In the genomic region with DNA sequence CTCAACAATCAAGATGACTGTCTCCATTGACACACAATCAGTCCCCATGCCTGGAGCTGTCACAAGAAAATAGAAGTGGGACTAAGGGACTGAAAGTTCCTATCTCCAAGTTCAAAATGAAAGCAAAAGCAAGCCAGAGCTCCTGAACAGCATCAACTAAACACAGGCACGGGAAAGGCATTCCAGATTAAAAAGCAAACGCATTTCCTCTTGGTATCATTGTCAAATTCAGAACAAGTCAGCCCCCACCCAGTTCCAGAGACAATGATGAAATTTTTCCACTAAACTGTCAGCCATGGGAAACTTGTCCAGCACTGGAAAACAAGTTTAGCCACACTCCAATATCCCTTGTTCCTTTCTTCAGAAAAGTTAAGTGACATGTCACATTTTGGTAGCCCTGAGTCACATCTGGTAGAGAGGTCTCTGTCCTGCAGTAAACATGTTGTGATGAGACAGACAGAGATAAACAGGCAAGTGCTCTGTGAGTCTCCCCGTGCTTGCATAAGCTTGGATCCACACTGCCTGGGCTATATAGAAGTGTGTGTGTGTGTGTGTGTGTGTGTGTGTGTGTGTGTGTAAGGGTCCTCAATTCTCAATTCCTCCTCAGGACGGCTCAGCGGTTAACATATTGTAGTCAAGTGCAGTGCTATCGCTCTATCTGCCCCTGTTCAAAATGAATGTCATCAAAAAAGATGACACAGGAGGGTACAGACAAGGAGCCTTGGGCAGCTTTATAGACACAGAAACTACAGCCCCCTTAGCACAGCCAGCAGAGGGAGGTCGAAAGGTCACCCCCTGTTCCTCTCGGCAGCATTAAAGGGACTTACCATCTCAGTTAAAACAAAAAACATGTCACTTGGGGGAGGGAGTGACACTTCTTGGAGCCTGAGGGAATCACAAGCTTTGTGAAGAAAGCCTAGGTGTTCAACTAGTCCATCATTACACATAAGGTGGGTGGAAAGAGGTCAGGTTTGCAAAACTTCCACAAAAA, we compare ENCODE assay signal across 8 mouse cellular contexts. TPM values are rescaled to one million over a fixed set of nuclear protein-coding genes. Genes with fewer than 3 reads are reported as not detected.
DNase-seq lines count a peak whose midpoint lies in the region; ATAC-seq and TF ChIP-seq lines count a peak whose summit lies in the region.

No protein-coding gene starts in this region.

- WGBS in heart, embryonic 11.5 days (ENCODE audit: insufficient replicate concordance) = 42% methylated on average over 8 of the region's 8 CpGs
- WGBS in liver, embryonic 12.5 days (ENCODE audit: insufficient replicate concordance) = 41% methylated on average over 8 of the region's 8 CpGs
- WGBS in small intestine, adult 2 months = 52% methylated on average over 8 of the region's 8 CpGs

- H3K4me1 ChIP-seq in heart, embryonic 11.5 days (ENCODE audit: control insufficient read depth, insufficient read depth, low read length) = peaks cover 49% of the 10 kb centered on the region
- peaks cover 77% of the 10 kb centered on the region for H3K4me1 ChIP-seq in liver, embryonic 12.5 days
- peaks cover under 1% of the 10 kb centered on the region for H3K4me1 ChIP-seq in small intestine, adult 2 months (ENCODE audit: control insufficient read depth, insufficient read depth, insufficient read length, low read length)

- peak; percentile 32; the same call in 1 of the 2 replicates for ATAC-seq in heart, embryonic 11.5 days (replicated peaks; ENCODE audit: insufficient number of reproducible peaks, low FRiP score, low TSS enrichment)
- ATAC-seq in liver, embryonic 12.5 days = peak; percentile 60

- H3K27me3 ChIP-seq in heart, embryonic 11.5 days (ENCODE audit: control insufficient read depth, insufficient read depth, low read length) = no peaks in the 10 kb centered on the region
- peaks cover 18% of the 10 kb centered on the region for H3K27me3 ChIP-seq in liver, embryonic 12.5 days (replicated peaks)
- H3K27me3 ChIP-seq in small intestine, adult 2 months (ENCODE audit: control insufficient read depth, insufficient read depth, low read length) = peaks cover 22% of the 10 kb centered on the region

- no peaks in the 10 kb centered on the region for H3K36me3 ChIP-seq in heart, embryonic 11.5 days (ENCODE audit: control insufficient read depth, insufficient read depth, low read length)
- H3K36me3 ChIP-seq in liver, embryonic 12.5 days = peaks cover 18% of the 10 kb centered on the region
- no peaks in the 10 kb centered on the region for H3K36me3 ChIP-seq in small intestine, adult 2 months (ENCODE audit: control insufficient read depth, insufficient read depth, low read length)

- H3K9ac ChIP-seq in heart, embryonic 11.5 days (ENCODE audit: low read depth, low read length) = peak overlapping the region; percentile 66
- H3K9ac ChIP-seq in liver, embryonic 12.5 days = peak overlapping the region; percentile 85

- H3K9me3 ChIP-seq in heart, embryonic 11.5 days (replicated peaks; ENCODE audit: control insufficient read depth, low read length) = no peaks in the 10 kb centered on the region
- no peaks in the 10 kb centered on the region for H3K9me3 ChIP-seq in liver, embryonic 12.5 days (replicated peaks)

- H3K27ac ChIP-seq in heart, embryonic 11.5 days (ENCODE audit: low read depth, low read length) = peak overlapping the region; percentile 85
- H3K27ac ChIP-seq in liver, embryonic 12.5 days = peak overlapping the region; percentile 92
- H3K27ac ChIP-seq in small intestine, adult 2 months (ENCODE audit: insufficient read depth, low read depth, low read length) = peak overlapping the region; percentile 73

- H3K4me3 ChIP-seq in heart, embryonic 11.5 days (ENCODE audit: low read depth, low read length) = peak overlapping the region; percentile 72
- H3K4me3 ChIP-seq in liver, embryonic 12.5 days = peak overlapping the region; percentile 75
- H3K4me3 ChIP-seq in small intestine, adult 2 months (ENCODE audit: low read depth, low read length) = no peak overlapping the region

- peak overlapping the region; percentile 73 for H3K4me2 ChIP-seq in heart, embryonic 11.5 days
- H3K4me2 ChIP-seq in liver, embryonic 12.5 days = peak overlapping the region; percentile 96

- DNase-seq in embryo, embryonic 10 days (ENCODE audit: low spot score) = peak; percentile 43
- DNase-seq in embryo, embryonic 9.5 days (ENCODE audit: extremely low spot score) = no peak
- DNase-seq in brain, adult 2 months (ENCODE audit: low read depth, low spot score) = peak; percentile 37
- no peak for DNase-seq in gastrocnemius, postnatal 10 days
- DNase-seq in right cerebral cortex, postnatal 25 days = no peak

- TF ChIP-seq POLR2A in small intestine, adult 2 months (IDR thresholded peaks at IDR 0.05; ENCODE audit: low read depth, low read length) = no peak

- no peak for TF ChIP-seq CTCF in small intestine, adult 2 months (IDR thresholded peaks at IDR 0.05; ENCODE audit: extremely low read depth, insufficient read length, insufficient replicate concordance, low read depth, low read length)

RNA-seq across cellular contexts. Expression of gene Tmcc2, which starts 2.0 kb away (rescaled TPM):
- polyA plus RNA-seq in heart, embryonic 11.5 days (2014; fragmentation: Nextera tagmentation; extraction: Ambion mirVana) = 10.4 and 14.6 TPM in 2 replicates
- polyA plus RNA-seq in liver, embryonic 12.5 days (2016; fragmentation: Nextera tagmentation; extraction: Ambion mirVana) = 342 and 350 TPM in 2 replicates
- polyA plus RNA-seq in small intestine, adult 2 months (2012; rRNA removed) = 2.8 and 3.8 TPM in 2 replicates
- 10 to 100 TPM; 24.8 to 30.7 TPM for total RNA-seq in gastrocnemius, postnatal 10 days (2021)

RNA-seq across cellular contexts. Expression of gene Dstyk, which starts 28.2 kb away (rescaled TPM):
- 11.6 and 11.9 TPM in 2 replicates for polyA plus RNA-seq in heart, embryonic 11.5 days (2014; fragmentation: Nextera tagmentation; extraction: Ambion mirVana)
- 5.8 and 6.6 TPM in 2 replicates for polyA plus RNA-seq in liver, embryonic 12.5 days (2016; fragmentation: Nextera tagmentation; extraction: Ambion mirVana)
- polyA plus RNA-seq in small intestine, adult 2 months (2012; rRNA removed) = 1.9 and 2.5 TPM in 2 replicates
- total RNA-seq in gastrocnemius, postnatal 10 days (2021) = 10 to 100 TPM; 16.1 to 16.8 TPM

Comparison
In these comparisons a context has a peak if more than half of its experiments do, and no peak if none do; other contexts are left out.
1. DNase-seq: peak in embryo, embryonic 10 days (single experiment) and brain, adult 2 months (single experiment); none in embryo, embryonic 9.5 days (single experiment), gastrocnemius, postnatal 10 days (single experiment) and right cerebral cortex, postnatal 25 days (single experiment).
2. RNA of gene Tmcc2, which starts 2.0 kb away (polyA plus RNA-seq): 342 to 350 TPM in liver, embryonic 12.5 days; 10.4 to 14.6 TPM in heart, embryonic 11.5 days and 2.8 to 3.8 TPM in small intestine, adult 2 months; every median in the first group is over 10 times any median in the second.
3. Peak in every context shown above with its lines, with median percentiles within 50 percentile points of each other: H3K27ac ChIP-seq.